In genomic region chrX:159704381-159705004, GRCm38 (mm10) we compare ENCODE assay signal across 15 mouse cellular contexts.
DNase-seq lines count a peak whose midpoint lies in the region; ATAC-seq and TF ChIP-seq lines count a peak whose summit lies in the region.
"Had no signal": no experiment of that assay in that cellular context is flagged by ENCODE, and none has a peak within 500 bp of the region (broad histone marks: within the 10 kb centered on the region; RNA-seq: fewer than 3 reads in every experiment).

No protein-coding gene starts in this region.

- no peaks in the 10 kb centered on the region for H3K9me3 ChIP-seq in MEL (replicated peaks; ENCODE audit: insufficient read depth, low read length)
- H3K9me3 ChIP-seq in kidney, embryonic 14.5 days (ENCODE audit: control insufficient read depth, low read length) = no peaks in the 10 kb centered on the region
- H3K9me3 ChIP-seq in midbrain, postnatal 0 days (ENCODE audit: low read length) = no peaks in the 10 kb centered on the region
- H3K9me3 ChIP-seq: heart, embryonic 15.5 days; midbrain, embryonic 15.5 days; neural tube, embryonic 13.5 days had no signal

- WGBS in kidney, embryonic 14.5 days = 38% methylated on average over 4 of the region's 4 CpGs
- 78% methylated on average over 4 of the region's 4 CpGs for WGBS in midbrain, postnatal 0 days

- no peak for TF ChIP-seq RAD21 in MEL (IDR thresholded peaks at IDR 0.05; ENCODE audit: low read depth, low read length)

- no peaks in the 10 kb centered on the region for H3K27me3 ChIP-seq in MEL (ENCODE audit: control insufficient read depth in 1 of 2, insufficient read depth in 2 of 2, low read length in 2 of 2)
- no peaks in the 10 kb centered on the region for H3K27me3 ChIP-seq in kidney, embryonic 14.5 days (ENCODE audit: control insufficient read depth, insufficient read depth, low read length)
- H3K27me3 ChIP-seq in midbrain, postnatal 0 days (ENCODE audit: insufficient read depth, low read length) = peaks cover 3% of the 10 kb centered on the region; the same call in 1 of the 2 replicates
- H3K27me3 ChIP-seq: heart, embryonic 15.5 days; midbrain, embryonic 15.5 days had no signal

- ATAC-seq in kidney, embryonic 14.5 days (ENCODE audit: low FRiP score, low TSS enrichment) = peak; percentile 47; the same call in 1 of the 2 replicates
- peak; percentile 63 for ATAC-seq in megakaryocyte, adult 5-6 weeks (ENCODE audit: poor library complexity, severe bottlenecking)
- ATAC-seq in midbrain, postnatal 0 days (ENCODE audit: low FRiP score) = no peak
- ATAC-seq: intestine, embryonic 16.5 days; midbrain, embryonic 15.5 days; Patski had no signal

- H3K36me3 ChIP-seq in MEL (ENCODE audit: control insufficient read depth in 1 of 2, insufficient read depth in 2 of 2, low read length in 2 of 2) = peaks cover 0 to 15% of the 10 kb centered on the region in 2 experiments; a peak in 2 of 4 replicates
- no peaks in the 10 kb centered on the region for H3K36me3 ChIP-seq in kidney, embryonic 14.5 days (ENCODE audit: control insufficient read depth, insufficient read depth, low read length)
- no peaks in the 10 kb centered on the region for H3K36me3 ChIP-seq in midbrain, postnatal 0 days (ENCODE audit: insufficient read depth, low read length)
- H3K36me3 ChIP-seq: heart, embryonic 15.5 days; midbrain, embryonic 15.5 days; neural tube, embryonic 13.5 days had no signal

- no peak for TF ChIP-seq POLR2A in MEL (IDR thresholded peaks at IDR 0.05; ENCODE audit: control insufficient read depth in 1 of 2, insufficient read depth in 1 of 2, low read depth in 1 of 2, low read length in 2 of 2, poor library complexity in 1 of 2)

- H3K4me1 ChIP-seq in MEL (ENCODE audit: control insufficient read depth in 1 of 2, insufficient read depth in 2 of 2, low read length in 2 of 2) = peaks cover 11 to 23% of the 10 kb centered on the region in 2 experiments
- H3K4me1 ChIP-seq in kidney, embryonic 14.5 days (ENCODE audit: control insufficient read depth, insufficient read depth, low read length) = 0 out of 2 replicates have a peak, but pooled peaks cover 6% of the 10 kb centered on the region
- no peaks in the 10 kb centered on the region for H3K4me1 ChIP-seq in midbrain, postnatal 0 days (ENCODE audit: insufficient read depth, low read length)

- no peak overlapping the region for H3K9ac ChIP-seq in MEL (ENCODE audit: control insufficient read depth, low read depth, low read length, poor library complexity, severe bottlenecking)
- H3K9ac ChIP-seq in kidney, embryonic 14.5 days (ENCODE audit: low read depth, low read length) = no peak overlapping the region
- no peak overlapping the region for H3K9ac ChIP-seq in midbrain, postnatal 0 days (replicated peaks; ENCODE audit: low read length, poor library complexity, severe bottlenecking)
- H3K9ac ChIP-seq: heart, embryonic 15.5 days; liver, embryonic 14.5 days; midbrain, embryonic 15.5 days; neural tube, embryonic 13.5 days had no signal

- no peak for TF ChIP-seq CTCF in MEL (IDR thresholded peaks at IDR 0.05 in 2 of 3, conservative IDR thresholded peaks at IDR 0.05 in 1 of 3; ENCODE audit: control insufficient read depth in 1 of 3, insufficient read depth in 1 of 3, low read depth in 2 of 3, low read length in 3 of 3, poor library complexity in 1 of 3, severe bottlenecking in 1 of 3)
- TF ChIP-seq CTCF in midbrain, postnatal 0 days (IDR thresholded peaks at IDR 0.05) = no peak

- H3K79me2 ChIP-seq in MEL (ENCODE audit: control insufficient read depth, insufficient read depth, low read length, poor library complexity) = no peaks in the 10 kb centered on the region

- H3K4me2 ChIP-seq in kidney, embryonic 14.5 days (replicated peaks; ENCODE audit: low read depth, low read length) = no peak overlapping the region
- H3K4me2 ChIP-seq in midbrain, postnatal 0 days (ENCODE audit: low read depth, low read length, poor library complexity, severe bottlenecking) = no peak overlapping the region
- H3K4me2 ChIP-seq: heart, embryonic 15.5 days; midbrain, embryonic 15.5 days; neural tube, embryonic 13.5 days had no signal

- H3K27ac ChIP-seq in MEL (ENCODE audit: control insufficient read depth, low read depth, low read length) = no peak overlapping the region
- H3K27ac ChIP-seq in kidney, embryonic 14.5 days (ENCODE audit: low read depth, low read length) = peak overlapping the region; percentile 37; the same call in 1 of the 2 replicates
- no peak overlapping the region for H3K27ac ChIP-seq in midbrain, postnatal 0 days (ENCODE audit: low read depth, low read length)
- H3K27ac ChIP-seq: heart, embryonic 15.5 days; liver, embryonic 14.5 days; midbrain, embryonic 15.5 days; neural tube, embryonic 13.5 days had no signal

- no peak for TF ChIP-seq EP300 in MEL (IDR thresholded peaks at IDR 0.05; ENCODE audit: low read depth in 1 of 2, low read length in 2 of 2)

- no peak overlapping the region for H3K4me3 ChIP-seq in MEL (ENCODE audit: control insufficient read depth in 1 of 2, insufficient read depth in 1 of 2, low read depth in 2 of 2, low read length in 2 of 2)
- no peak overlapping the region for H3K4me3 ChIP-seq in kidney, embryonic 14.5 days (ENCODE audit: low read length)
- H3K4me3 ChIP-seq in midbrain, postnatal 0 days (ENCODE audit: low read depth, low read length) = no peak overlapping the region
- H3K4me3 ChIP-seq: heart, embryonic 15.5 days; midbrain, embryonic 15.5 days; neural tube, embryonic 13.5 days had no signal

- DNase-seq in MEL (ENCODE audit: low read depth, low spot score) (peak; percentile 51), NIH3T3 (ENCODE audit: low read depth) (peak; percentile 19)
- DNase-seq in spleen, postnatal 10 days (ENCODE audit: low spot score in 2 of 2) = no peak
- DNase-seq in cerebellum, adult 11-12 months = no peak
- no peak for DNase-seq in midbrain, postnatal 0 days (ENCODE audit: low spot score)
- DNase-seq: cerebellum, adult 8-10 months; left cerebral cortex, postnatal 4 days had no signal

TF ChIP-seq in MEL, 35 proteins besides CTCF, POLR2A, EP300 and RAD21:
- TF ChIP-seq TBP (IDR thresholded peaks at IDR 0.05; ENCODE audit: low read depth, low read length) = 0 out of 2 replicates have a peak, but pooled peaks have one; percentile 9
- TF ChIP-seq SMC3 (IDR thresholded peaks at IDR 0.05; ENCODE audit: low read depth, low read length) = no peak

Comparison
In these comparisons a context has a peak if more than half of its experiments do, and no peak if none do; other contexts are left out.
1. DNase-seq: peak in MEL (single experiment) and NIH3T3 (single experiment); none in spleen, postnatal 10 days (0 of 2), cerebellum, adult 11-12 months (single experiment) and midbrain, postnatal 0 days (single experiment).